Mouse (Mus musculus) hindbrain, embryonic 10.5 days (tissue): ENCODE measurements around the gene 1700025C18Rik. TPM values are rescaled to one million over a fixed set of nuclear protein-coding genes. Genes with fewer than 3 reads are reported as not detected.

Experiments used
- DNase-seq: peaks from one replicate; pipeline ENCODE4 v3.0.0-alpha.2; 2017; ENCODE audit warnings: low spot score
- H3K27ac ChIP-seq: fragments of 300-500 bp; sonication (generic); 2 replicates; pipeline ENCODE4 v1.5.1; 2016; ENCODE audit warnings: mild to moderate bottlenecking, moderate library complexity
- H3K27me3 ChIP-seq: fragments of 300-500 bp; sonication (generic); 2 replicates; pipeline ENCODE4 v1.6.1; 2016; ENCODE audit warnings: mild to moderate bottlenecking; ENCODE audit not compliant: poor library complexity, insufficient read depth, severe bottlenecking
- H3K36me3 ChIP-seq: fragments of 300-500 bp; sonication (generic); 2 replicates; pipeline ENCODE4 v1.6.1; 2016; ENCODE audit warnings: mild to moderate bottlenecking, moderate library complexity
- H3K4me1 ChIP-seq: fragments of 300-500 bp; sonication (generic); replicated peaks from 2 replicates; pipeline ENCODE4 v1.6.1; 2016; ENCODE audit warnings: mild to moderate bottlenecking
- H3K4me3 ChIP-seq: fragments of 300-500 bp; sonication (generic); 2 replicates; pipeline ENCODE4 v1.5.1; 2016; ENCODE audit warnings: mild to moderate bottlenecking, moderate library complexity
- H3K9me3 ChIP-seq: fragments of 300-500 bp; sonication (generic); 2 replicates; pipeline ENCODE4 v1.6.1; 2016; ENCODE audit warnings: mild to moderate bottlenecking, moderate library complexity
- WGBS: fragments of 180-500 bp; shearing (Covaris S2); methylation state at CpG from one replicate; pipeline ENCODE4 v1.1.7; 2016; 5-methylcytosine and 5-hydroxymethylcytosine counted together
- polyA plus RNA-seq: library from polyadenylated mRNA; unstranded; fragments of >200 nt; fragmentation: Nextera tagmentation; extraction: Ambion mirVana; gene quantifications from 2 replicates; pipeline ENCODE4 v1.2.1, GENCODE M21; 2016

Gene 1700025C18Rik
- polyA plus RNA-seq, 1 experiment from 2014 or later = not detected

DNA sequence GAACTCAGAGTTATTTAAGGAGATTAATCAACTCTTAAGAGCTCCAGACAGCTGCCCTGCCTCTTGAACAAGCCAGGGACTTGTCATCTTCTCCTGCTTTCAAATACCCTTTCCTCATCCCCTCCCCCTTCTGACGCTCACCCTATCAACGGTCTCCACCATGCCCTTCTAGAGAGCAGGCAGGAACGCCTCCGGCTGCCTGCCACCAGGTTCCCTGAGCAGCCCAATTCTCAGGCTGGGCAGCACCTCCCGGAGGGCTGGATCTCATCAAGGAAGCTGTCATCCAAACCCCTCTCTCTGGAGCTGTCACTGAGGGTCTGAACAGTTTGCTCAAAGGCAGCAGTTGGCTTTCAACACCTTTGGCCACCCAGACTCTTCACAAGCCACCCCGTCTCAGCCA is 10.2 kb upstream of the 1700025C18Rik start:
- no peak overlapping the region for H3K4me3 ChIP-seq
- peaks cover 88% of the 10 kb centered on the region for H3K27me3 ChIP-seq
- no peak overlapping the region for H3K27ac ChIP-seq
- peaks cover 51% of the 10 kb centered on the region for H3K4me1 ChIP-seq
- DNase-seq = no peak
- 19% methylated on average over 6 of the region's 6 CpGs for WGBS
- no peaks in the 10 kb centered on the region for H3K36me3 ChIP-seq
- H3K9me3 ChIP-seq = no peaks in the 10 kb centered on the region

DNA sequence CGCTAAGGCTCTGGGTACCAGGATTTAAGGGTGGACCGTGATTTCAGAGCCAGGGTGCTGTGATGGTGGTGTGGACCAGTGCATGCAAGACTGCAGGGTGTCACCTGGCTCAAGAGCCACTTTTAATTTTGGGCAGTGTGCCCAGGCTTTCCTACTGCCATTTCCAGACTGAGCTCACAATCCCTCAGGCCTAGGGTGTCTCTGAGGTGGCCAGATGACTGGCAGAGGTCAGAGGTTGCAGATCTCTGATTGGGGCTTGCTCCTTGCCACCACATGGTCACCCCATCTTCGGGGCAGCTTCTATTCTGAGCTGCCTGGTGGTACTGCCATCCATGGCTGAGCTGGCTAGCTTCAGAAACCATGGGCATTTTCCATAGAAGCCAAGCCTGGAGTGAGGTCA is 8.3 kb upstream of the 1700025C18Rik start:
- H3K4me3 ChIP-seq = no peak overlapping the region
- no peak for DNase-seq
- no peaks in the 10 kb centered on the region for H3K9me3 ChIP-seq
- H3K27ac ChIP-seq = no peak overlapping the region
- peaks cover 57% of the 10 kb centered on the region for H3K4me1 ChIP-seq
- peaks cover 78% of the 10 kb centered on the region for H3K27me3 ChIP-seq
- no peaks in the 10 kb centered on the region for H3K36me3 ChIP-seq
- WGBS = 84% methylated on average over 3 of the region's 3 CpGs

DNA sequence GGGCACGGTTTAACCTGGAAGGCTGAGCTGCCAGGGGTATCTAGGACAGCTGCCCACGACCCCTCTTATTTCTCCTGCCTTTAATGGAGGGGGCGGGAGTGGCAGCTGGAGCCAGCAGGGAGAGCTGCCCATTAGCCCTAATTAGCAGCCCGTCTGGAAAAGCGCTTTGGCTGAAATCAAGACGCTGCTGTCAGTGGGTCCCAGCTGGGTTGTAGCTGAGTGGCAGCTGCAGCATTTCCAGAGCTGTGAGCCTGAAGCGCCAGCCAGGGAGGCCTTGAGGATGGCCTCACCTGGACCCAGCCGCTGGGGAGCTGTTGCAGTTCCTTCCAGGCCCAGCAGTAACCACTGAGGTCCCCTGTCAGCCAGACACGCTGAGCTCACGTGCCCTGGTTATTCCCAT is 5.8 kb upstream of the 1700025C18Rik start:
- H3K36me3 ChIP-seq = no peaks in the 10 kb centered on the region
- H3K27me3 ChIP-seq = peaks cover 63% of the 10 kb centered on the region
- WGBS = 25% methylated on average over 10 of the region's 10 CpGs
- H3K4me3 ChIP-seq = no peak overlapping the region
- peaks cover 66% of the 10 kb centered on the region for H3K4me1 ChIP-seq
- DNase-seq = peak; percentile 50
- H3K9me3 ChIP-seq = no peaks in the 10 kb centered on the region
- H3K27ac ChIP-seq = peak overlapping the region; percentile 42; the same call in 1 of the 2 replicates

DNA sequence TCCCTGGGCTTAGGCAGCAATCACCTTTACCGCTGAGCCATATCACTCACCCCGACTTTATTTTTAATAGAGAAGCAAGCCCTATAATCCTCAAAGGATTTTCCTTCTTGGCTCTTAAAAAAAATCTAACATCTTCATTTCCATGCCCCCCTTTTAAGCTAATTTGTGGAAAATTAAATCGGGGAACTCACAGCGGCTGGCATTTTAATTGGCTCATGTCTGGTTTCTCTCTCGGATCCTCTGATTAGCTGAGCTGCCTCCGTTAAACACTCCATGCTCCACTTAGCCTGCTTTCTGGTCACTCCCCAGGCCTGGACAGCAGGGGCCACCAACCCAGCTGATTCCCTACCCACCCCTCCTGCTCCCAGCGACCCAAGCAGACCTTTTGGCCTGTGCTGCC is 1.8 kb upstream of the 1700025C18Rik start:
- Histone ChIP-seq H3K4me1 (peaks cover 44% of the 10 kb centered on the region), H3K4me3 (no peak overlapping the region), H3K27me3 (peaks cover 43% of the 10 kb centered on the region), H3K9me3 (no peaks in the 10 kb centered on the region), H3K27ac (0 out of 2 replicates have a peak overlapping the region, but pooled peaks have one; percentile 17), H3K36me3 (no peaks in the 10 kb centered on the region)
- 67% methylated on average over 7 of the region's 7 CpGs for WGBS
- DNase-seq = no peak

DNA sequence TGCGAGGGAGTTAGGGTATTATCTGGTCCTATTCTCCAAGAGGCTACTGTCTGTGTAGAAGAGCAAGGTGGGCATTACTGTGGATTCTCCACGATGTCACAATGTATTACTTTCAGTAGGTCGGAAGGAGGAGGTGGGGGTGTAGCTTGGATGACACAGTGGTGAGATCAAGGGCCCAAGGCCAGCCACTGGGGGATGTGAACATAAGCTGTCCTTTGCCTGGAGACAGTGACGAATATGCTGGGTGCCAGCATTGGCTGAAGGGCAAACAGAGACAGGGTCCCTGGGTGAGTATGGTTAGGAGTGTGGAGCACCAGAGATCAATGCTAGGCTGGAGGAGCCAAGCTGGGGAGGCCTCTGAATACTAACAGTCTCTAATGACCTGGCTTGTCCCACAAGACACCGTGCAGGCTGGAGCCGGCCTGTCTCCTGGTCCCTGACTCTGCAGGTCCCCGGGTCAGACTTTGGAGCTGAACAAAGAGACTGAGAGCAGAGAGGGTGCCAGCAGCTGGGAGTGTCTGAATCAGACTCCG is 949 bp upstream of the 1700025C18Rik start:
- Histone ChIP-seq H3K4me1 (peaks cover 38% of the 10 kb centered on the region), H3K27ac (peak overlapping the region; percentile 41; the same call in 1 of the 2 replicates), H3K36me3 (no peaks in the 10 kb centered on the region), H3K4me3 (no peak overlapping the region), H3K27me3 (peaks cover 34% of the 10 kb centered on the region), H3K9me3 (no peaks in the 10 kb centered on the region)
- DNase-seq = no peak
- 70% methylated on average over 8 of the region's 8 CpGs for WGBS

DNA sequence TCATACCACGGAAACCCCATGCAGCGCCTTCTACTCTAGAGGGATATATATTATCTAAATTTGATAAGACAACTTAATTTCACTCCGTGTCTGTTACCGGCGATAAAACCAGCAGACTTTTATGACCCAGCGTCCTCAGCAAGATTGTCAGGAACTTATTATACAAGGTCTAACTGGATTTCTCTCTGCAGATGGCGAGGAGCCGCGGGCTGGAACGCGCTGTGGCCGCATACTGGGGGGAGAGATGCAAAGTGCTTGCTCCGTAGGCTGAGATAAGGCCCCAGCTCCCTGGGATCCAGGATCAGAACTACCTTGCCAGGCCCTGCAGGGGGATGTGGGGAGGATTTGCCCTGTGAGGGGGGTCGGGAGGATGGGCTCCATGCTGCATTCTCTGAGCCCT is 1.1 kb downstream of the 1700025C18Rik start:
- H3K27ac ChIP-seq = no peak overlapping the region
- peaks cover 25% of the 10 kb centered on the region for H3K4me1 ChIP-seq
- H3K4me3 ChIP-seq = no peak overlapping the region
- no peaks in the 10 kb centered on the region for H3K36me3 ChIP-seq
- no peaks in the 10 kb centered on the region for H3K9me3 ChIP-seq
- H3K27me3 ChIP-seq = peaks cover 34% of the 10 kb centered on the region; the same call in 1 of the 2 replicates
- WGBS = 52% methylated on average over 14 of the region's 14 CpGs
- DNase-seq = no peak

DNA sequence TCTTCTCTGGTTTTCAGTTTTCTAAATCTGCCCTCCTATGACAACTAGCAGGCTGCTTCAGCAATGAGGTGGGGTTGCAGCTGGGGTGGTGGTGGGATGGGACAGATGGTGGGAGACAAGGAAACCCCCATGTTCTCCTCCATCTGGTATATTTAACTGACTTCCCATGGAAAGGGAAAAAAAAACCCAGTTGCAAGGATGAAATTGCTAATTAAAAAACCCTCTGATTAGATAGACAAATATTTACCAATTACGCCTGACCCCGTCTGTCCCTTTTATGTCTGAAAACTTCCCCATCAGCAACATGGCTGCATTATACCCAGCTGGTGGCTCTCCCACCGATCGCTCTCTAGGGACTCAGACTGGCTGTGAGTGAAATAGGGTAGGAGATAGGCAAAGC is 3.9 kb downstream of the 1700025C18Rik start:
- H3K9me3 ChIP-seq = no peaks in the 10 kb centered on the region
- no peak overlapping the region for H3K4me3 ChIP-seq
- 79% methylated on average over 4 of the region's 4 CpGs for WGBS
- DNase-seq = no peak
- H3K27me3 ChIP-seq = peaks cover 34% of the 10 kb centered on the region; the same call in 1 of the 2 replicates
- peaks cover 13% of the 10 kb centered on the region; the same call in 1 of the 2 replicates for H3K4me1 ChIP-seq
- H3K36me3 ChIP-seq = no peaks in the 10 kb centered on the region
- peak overlapping the region; percentile 50; the same call in 1 of the 2 replicates for H3K27ac ChIP-seq

DNA sequence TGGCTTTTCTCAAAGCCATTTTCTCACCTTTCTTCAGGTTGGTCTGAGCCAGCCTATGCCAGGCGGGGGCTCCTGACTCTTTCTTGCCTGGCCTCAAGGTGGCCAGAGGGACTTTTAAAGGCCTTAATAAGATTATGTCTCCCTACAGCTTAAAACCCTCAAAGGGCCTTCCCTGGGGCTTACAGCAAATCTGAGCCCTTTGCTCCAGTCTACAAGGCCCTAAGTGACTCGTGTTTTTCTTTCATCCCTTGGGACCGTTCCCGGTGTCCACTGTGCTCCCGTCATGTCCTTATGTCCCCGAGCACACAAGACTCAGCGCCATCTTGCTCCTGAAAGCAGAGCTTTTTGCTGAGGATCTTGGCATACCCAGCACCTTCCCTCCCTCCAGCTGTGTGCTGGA is 9.3 kb downstream of the 1700025C18Rik start:
- no peak overlapping the region for H3K4me3 ChIP-seq
- WGBS = 27% methylated on average over 7 of the region's 7 CpGs
- no peaks in the 10 kb centered on the region for H3K9me3 ChIP-seq
- no peaks in the 10 kb centered on the region for H3K36me3 ChIP-seq
- H3K27ac ChIP-seq = no peak overlapping the region
- DNase-seq = no peak
- H3K27me3 ChIP-seq = peaks cover 69% of the 10 kb centered on the region
- peaks cover 41% of the 10 kb centered on the region for H3K4me1 ChIP-seq

DNA sequence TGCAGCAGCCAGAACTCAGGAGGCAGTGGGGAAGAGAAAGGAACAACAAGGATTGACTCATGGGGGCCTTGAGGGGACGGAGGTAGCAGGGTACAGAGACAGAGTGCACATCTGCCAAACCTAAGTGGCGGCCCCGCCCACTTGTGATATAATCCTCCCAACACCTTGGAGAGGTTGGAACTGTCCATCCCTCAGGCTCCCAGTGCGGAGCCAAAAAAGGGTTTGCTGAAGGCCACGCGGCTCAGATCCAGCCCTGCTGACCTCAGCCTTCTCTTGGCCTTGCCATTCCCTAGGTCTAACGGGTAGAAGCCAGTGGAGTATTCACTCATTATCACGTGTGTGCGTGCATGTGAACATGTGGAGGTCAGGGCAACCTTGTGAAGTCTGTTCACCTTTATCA is 9.9 kb downstream of the 1700025C18Rik start:
- Histone ChIP-seq H3K27me3 (peaks cover 71% of the 10 kb centered on the region), H3K9me3 (no peaks in the 10 kb centered on the region), H3K4me1 (peaks cover 47% of the 10 kb centered on the region), H3K27ac (no peak overlapping the region), H3K4me3 (no peak overlapping the region), H3K36me3 (no peaks in the 10 kb centered on the region)
- DNase-seq = no peak
- 29% methylated on average over 9 of the region's 9 CpGs for WGBS

DNA sequence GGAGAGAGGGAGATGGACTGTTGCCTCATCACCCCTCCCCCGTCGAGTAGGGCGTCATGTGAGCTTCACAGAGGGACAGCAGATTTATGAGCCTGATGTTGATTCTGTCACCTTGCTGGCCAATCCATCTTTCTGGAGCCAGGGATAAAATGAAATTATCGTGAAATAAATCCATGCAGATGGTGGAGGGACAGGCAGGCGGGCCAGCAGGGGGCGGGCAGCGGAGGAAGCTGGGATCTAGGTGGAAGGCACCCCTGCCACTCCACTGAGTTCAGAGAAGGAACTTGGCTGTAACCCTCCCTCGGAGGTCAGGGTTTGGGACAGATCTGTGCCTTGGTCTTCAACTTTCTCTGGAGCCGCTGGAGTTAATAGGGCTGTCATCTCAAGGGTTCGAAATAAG is 11.9 kb downstream of the 1700025C18Rik start:
- Histone ChIP-seq H3K36me3 (no peaks in the 10 kb centered on the region), H3K4me1 (peaks cover 46% of the 10 kb centered on the region), H3K27me3 (peaks cover 79% of the 10 kb centered on the region), H3K4me3 (no peak overlapping the region), H3K9me3 (no peaks in the 10 kb centered on the region), H3K27ac (peak overlapping the region; percentile 41; the same call in 1 of the 2 replicates)
- peak; percentile 37 for DNase-seq
- WGBS = 33% methylated on average over 10 of the region's 10 CpGs

DNA sequence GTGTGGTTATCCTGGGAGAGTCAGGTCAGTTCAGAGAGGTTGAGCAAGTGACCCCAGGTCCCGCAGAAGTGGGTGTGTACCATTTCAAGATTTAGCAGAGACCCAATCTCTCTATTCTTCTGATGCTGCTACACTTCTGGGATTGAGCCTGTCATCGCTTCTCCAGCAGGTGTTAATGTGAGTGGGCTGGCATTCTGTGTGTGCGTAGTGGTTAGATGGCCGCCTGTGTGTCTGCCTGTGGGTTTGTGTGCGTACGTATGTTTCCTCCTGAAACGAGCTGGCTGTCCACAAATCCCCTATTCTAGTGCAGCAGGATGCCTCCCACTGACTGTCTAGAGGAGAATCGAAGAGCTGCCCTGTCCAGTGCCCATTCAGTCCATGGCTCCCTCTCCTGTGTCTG is 12.5 kb downstream of the 1700025C18Rik start:
- no peak for DNase-seq
- Histone ChIP-seq H3K9me3 (no peaks in the 10 kb centered on the region), H3K27me3 (peaks cover 85% of the 10 kb centered on the region), H3K4me1 (peaks cover 49% of the 10 kb centered on the region), H3K4me3 (no peak overlapping the region), H3K36me3 (no peaks in the 10 kb centered on the region), H3K27ac (peak overlapping the region; percentile 41; the same call in 1 of the 2 replicates)
- 73% methylated on average over 8 of the region's 8 CpGs for WGBS

DNA sequence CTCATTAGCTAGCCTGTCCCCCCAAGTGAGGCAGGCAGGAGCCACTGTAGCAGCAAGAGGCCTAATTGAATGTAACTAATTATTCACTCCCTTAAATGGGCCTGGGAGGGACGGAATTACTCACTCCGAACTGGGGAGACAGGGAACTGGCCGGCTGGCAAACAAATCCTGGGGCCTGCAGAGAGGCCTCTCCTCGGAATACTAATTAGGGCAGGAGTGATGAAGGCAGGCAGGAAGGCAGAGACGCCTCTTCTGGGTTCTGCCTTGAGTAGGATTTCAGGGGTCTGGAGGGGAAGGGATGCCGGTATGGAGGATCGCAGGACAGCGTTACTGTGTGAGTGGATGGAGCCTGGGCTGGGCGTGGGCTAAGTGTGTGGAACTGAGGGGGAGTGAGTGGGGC is 13.5 kb downstream of the 1700025C18Rik start:
- peak overlapping the region; percentile 51 for H3K27ac ChIP-seq
- peak overlapping the region; percentile 1 for H3K4me3 ChIP-seq
- WGBS = 4% methylated on average over 9 of the region's 9 CpGs
- no peaks in the 10 kb centered on the region for H3K36me3 ChIP-seq
- H3K27me3 ChIP-seq = peaks cover 91% of the 10 kb centered on the region
- H3K9me3 ChIP-seq = no peaks in the 10 kb centered on the region
- peak; percentile 25 for DNase-seq
- H3K4me1 ChIP-seq = peaks cover 50% of the 10 kb centered on the region

DNA sequence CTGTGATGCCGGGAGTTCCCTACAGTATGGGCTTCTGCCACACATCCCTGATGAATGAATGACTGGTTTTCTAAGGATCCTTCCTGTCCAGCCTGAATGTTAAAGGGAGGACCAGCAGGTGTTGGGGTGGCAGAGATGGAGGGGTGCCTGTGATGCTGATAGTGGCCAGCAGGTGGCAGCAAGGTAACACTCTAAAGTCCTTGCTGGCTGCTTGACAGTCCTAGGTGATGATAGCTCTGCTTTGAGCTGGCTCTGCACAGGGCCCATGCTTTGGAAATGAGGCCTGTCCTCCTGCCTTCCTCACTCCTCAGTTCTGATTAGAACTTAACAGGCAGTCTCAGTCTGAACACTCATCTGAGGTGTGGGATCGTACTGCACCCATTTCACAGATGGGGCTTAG is 15.6 kb downstream of the 1700025C18Rik start:
- WGBS = 38% methylated on average over 2 of the region's 2 CpGs
- peak; percentile 84 for DNase-seq
- Histone ChIP-seq H3K9me3 (no peaks in the 10 kb centered on the region), H3K4me1 (peaks cover 54% of the 10 kb centered on the region), H3K4me3 (no peak overlapping the region), H3K36me3 (no peaks in the 10 kb centered on the region), H3K27ac (no peak overlapping the region), H3K27me3 (peaks cover 90% of the 10 kb centered on the region)
